Mouse (Mus musculus) small intestine, adult 2 months (tissue): ENCODE data around the gene Spc25.

Experiments
- CTCF ChIP-seq: fragments of 200-500 bp; IDR thresholded peaks from 2 replicates; pipeline ENCODE4 v1.5.1; 2012; ENCODE audit warnings: low read depth, mild to moderate bottlenecking, control low read depth, inconsistent platforms, low read length, moderate library complexity, mixed read lengths; ENCODE audit not compliant: insufficient replicate concordance, insufficient read length; ENCODE audit errors: extremely low read depth
- POLR2A ChIP-seq: fragments of 200-500 bp; IDR thresholded peaks from 2 replicates; pipeline ENCODE4 v1.6.1; 2012; ENCODE audit warnings: low read depth, mild to moderate bottlenecking, control low read depth, inconsistent platforms, low read length, moderate library complexity

DNA sequence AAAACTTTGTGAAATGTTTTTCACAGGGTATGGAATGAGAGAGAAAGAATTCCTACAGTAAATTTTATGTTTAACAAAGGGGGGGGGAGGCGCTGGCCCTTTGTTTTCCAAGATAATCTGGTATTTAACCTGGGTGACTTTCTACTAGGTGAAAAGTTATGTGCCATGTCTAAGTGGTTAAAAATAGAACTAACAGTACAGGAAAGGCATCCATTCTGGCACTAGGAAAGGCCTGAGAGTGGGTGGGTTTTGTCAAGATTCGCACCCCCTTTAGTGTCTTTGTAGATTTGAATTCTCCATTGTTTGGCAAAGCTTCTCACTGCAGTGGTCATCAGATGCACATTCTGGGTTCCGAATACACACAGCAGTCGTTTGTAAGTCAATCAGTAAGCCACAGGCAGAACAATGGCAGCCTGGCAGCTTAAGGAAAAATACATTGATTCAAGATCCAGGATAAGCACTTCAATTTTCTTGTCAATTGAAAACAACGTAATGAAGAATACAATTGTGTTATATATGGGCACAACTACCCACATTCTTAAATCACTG is 15.9 kb upstream of the Spc25 start:
- TF ChIP-seq CTCF (no peak), POLR2A (no peak)
